Mouse (Mus musculus) MEL (cell line): Measurements from ENCODE around the gene Dapp1.

Source experiments
- CHD2 ChIP-seq: IDR thresholded peaks from 2 replicates; pipeline ENCODE4 v1.6.1; 2011; ENCODE audit warnings: low read length, improper control_type of control experiment
- CTCF ChIP-seq, 3 experiments: IDR thresholded peaks in 2 of 3; conservative IDR thresholded peaks in 1 of 3; 2 replicates each; pipeline ENCODE4 v1.5.1; 2011 to 2012; ENCODE audit warnings: low read length in 3 of 3, low read depth in 2 of 3, mild to moderate bottlenecking in 2 of 3, improper control_type of control experiment in 1 of 3, inconsistent platforms in 1 of 3, mixed read lengths in 1 of 3, moderate library complexity in 1 of 3; ENCODE audit not compliant: control insufficient read depth in 1 of 3, insufficient read depth in 1 of 3, poor library complexity in 1 of 3, severe bottlenecking in 1 of 3
- EP300 ChIP-seq, 2 experiments: IDR thresholded peaks; 2 replicates each; pipeline ENCODE4 v1.6.1; 2011; ENCODE audit warnings: improper control_type of control experiment in 2 of 2, low read length in 2 of 2, low read depth in 1 of 2, mild to moderate bottlenecking in 1 of 2
- MAFK ChIP-seq: IDR thresholded peaks from 2 replicates; pipeline ENCODE4 v1.6.1; 2011; ENCODE audit warnings: low read depth, mild to moderate bottlenecking, low read length, improper control_type of control experiment, borderline replicate concordance
- MYB ChIP-seq: IDR thresholded peaks from 2 replicates; pipeline ENCODE4 v1.6.1; 2011; ENCODE audit warnings: mild to moderate bottlenecking, low read depth, low read length, improper control_type of control experiment
- POLR2A ChIP-seq, 2 experiments: IDR thresholded peaks; 2 replicates each; pipeline ENCODE4 v1.6.1; 2011 to 2012; ENCODE audit warnings: low read length in 2 of 2, mild to moderate bottlenecking in 2 of 2, control low read depth in 1 of 2, improper control_type of control experiment in 1 of 2, low read depth in 1 of 2, moderate library complexity in 1 of 2; ENCODE audit not compliant: control insufficient read depth in 1 of 2, insufficient read depth in 1 of 2, poor library complexity in 1 of 2
- USF1 ChIP-seq: IDR thresholded peaks from 2 replicates; pipeline ENCODE4 v1.6.1; 2014; ENCODE audit warnings: low read depth, mild to moderate bottlenecking, inconsistent platforms, low read length, improper control_type of control experiment, moderate library complexity

GRCm38 (mm10) chr3:137977629-137978041 lies 3.7 kb downstream of the Dapp1 start:
- TF ChIP-seq EP300 (IDR thresholded peaks at IDR 0.05; ENCODE audit: low read depth in 1 of 2, low read length in 2 of 2): no peak
- no peak for TF ChIP-seq CTCF (IDR thresholded peaks at IDR 0.05 in 2 of 3, conservative IDR thresholded peaks at IDR 0.05 in 1 of 3; ENCODE audit: control insufficient read depth in 1 of 3, insufficient read depth in 1 of 3, low read depth in 2 of 3, low read length in 3 of 3, poor library complexity in 1 of 3, severe bottlenecking in 1 of 3)
- TF ChIP-seq POLR2A (IDR thresholded peaks at IDR 0.05; ENCODE audit: control insufficient read depth in 1 of 2, insufficient read depth in 1 of 2, low read depth in 1 of 2, low read length in 2 of 2, poor library complexity in 1 of 2): no peak
- no peak for TF ChIP-seq CHD2
- TF ChIP-seq USF1: no peak
- no peak for TF ChIP-seq MYB
- TF ChIP-seq MAFK: no peak
